In genomic region chr1:156537031-156537430, GRCm38 (mm10) we compare ENCODE assay signal across 21 mouse cellular contexts. TPM values are rescaled to one million over a fixed set of nuclear protein-coding genes. Genes with fewer than 3 reads are reported as not detected.
DNase-seq lines count a peak whose midpoint lies in the region; ATAC-seq lines count a peak whose summit lies in the region.
"Had no signal": no experiment of that assay in that cellular context is flagged by ENCODE, and none has a peak within 500 bp of the region (broad histone marks: within the 10 kb centered on the region; RNA-seq: fewer than 3 reads in every experiment).

No protein-coding gene starts in this region.

- peak; percentile 63; the same call in 1 of the 2 replicates for ATAC-seq in common myeloid progenitor, adult 5-6 weeks (replicated peaks; ENCODE audit: low read depth, poor library complexity, severe bottlenecking)
- peak; percentile 60 for ATAC-seq in megakaryocyte, adult 5-6 weeks (ENCODE audit: poor library complexity, severe bottlenecking)
- ATAC-seq: activated CD4-positive, CD25-positive, alpha-beta regulatory T cell, adult 4 months; CD4-positive, CD25-positive, alpha-beta regulatory T cell, adult 4 months; forebrain, embryonic 13.5 days; forebrain, embryonic 16.5 days; hindbrain, embryonic 16.5 days; intestine, embryonic 16.5 days had no signal

- peak; percentile 64 for DNase-seq in 416B (ENCODE audit: low read depth)
- DNase-seq in urinary bladder, postnatal 4 days (ENCODE audit: low spot score in 2 of 2), result no peak
- no peak for DNase-seq in adrenal gland, postnatal 14 days
- no peak for DNase-seq in cerebellum, postnatal 4 days (ENCODE audit: low spot score in 2 of 2)
- DNase-seq: adrenal gland, adult 8-10 months; adrenal gland, postnatal 36 days; cerebellum, adult 18-20 months; cerebellum, adult 9-10 months; gastrocnemius, postnatal 10 days; gastrocnemius, postnatal 36 days; heart, adult 11 months; heart, postnatal 10 days; heart, postnatal 36 days had no signal

RNA-seq across cellular contexts. Expression of gene Gm10031, which starts 13.2 kb away (rescaled TPM):
- total RNA-seq in common myeloid progenitor, adult 5-6 weeks (2017), result 17.3 and 21.4 TPM in 2 replicates
- total RNA-seq in megakaryocyte, adult 5-6 weeks (2015), result 3.8 and 7.0 TPM in 2 replicates
- total RNA-seq in megakaryocyte, adult 5-6 weeks (2017), result 12.0 and 19.4 TPM in 2 replicates
- total RNA-seq in adrenal gland, postnatal 14 days (2021), result 41.3 and 41.6 TPM in 2 replicates

RNA-seq across cellular contexts. Expression of gene Abl2, which starts 21.6 kb away (rescaled TPM):
- total RNA-seq in common myeloid progenitor, adult 5-6 weeks (2017), result 19.7 and 21.1 TPM in 2 replicates
- total RNA-seq in megakaryocyte, adult 5-6 weeks (2015), result 3.5 and 4.2 TPM in 2 replicates
- total RNA-seq in megakaryocyte, adult 5-6 weeks (2017), result 8.0 and 8.1 TPM in 2 replicates
- 19.9 and 20.9 TPM in 2 replicates for total RNA-seq in adrenal gland, postnatal 14 days (2021)
